14 mouse cellular contexts compared by ENCODE assay signal in genomic region chr2:131502561-131502960, GRCm38 (mm10). TPM values are rescaled to one million over a fixed set of nuclear protein-coding genes. Genes with fewer than 3 reads are reported as not detected.
DNase-seq lines count a peak whose midpoint lies in the region; ATAC-seq and TF ChIP-seq lines count a peak whose summit lies in the region.
"Had no signal": no experiment of that assay in that cellular context is flagged by ENCODE, and none has a peak within 500 bp of the region (broad histone marks: within the 10 kb centered on the region; RNA-seq: fewer than 3 reads in every experiment).

No protein-coding gene starts in this region.

- peak overlapping the region; percentile 92 for H3K27ac ChIP-seq in gastrocnemius, adult 2 months
- 0 out of 2 replicates have a peak overlapping the region, but pooled peaks have one; percentile 12 for H3K27ac ChIP-seq in lung, embryonic 15.5 days
- 0 out of 2 replicates have a peak overlapping the region, but pooled peaks have one; percentile 39 for H3K27ac ChIP-seq in embryonic facial prominence, embryonic 13.5 days
- H3K27ac ChIP-seq: liver, embryonic 15.5 days had no signal

- no peaks in the 10 kb centered on the region for H3K36me3 ChIP-seq in lung, embryonic 15.5 days
- no peaks in the 10 kb centered on the region for H3K36me3 ChIP-seq in embryonic facial prominence, embryonic 13.5 days

- peak; percentile 43 for DNase-seq in gastrocnemius, adult 2 months
- no peak for DNase-seq in gastrocnemius, postnatal 14 days
- DNase-seq in lung, postnatal 14 days = no peak
- DNase-seq in left cerebral cortex, postnatal 25 days (ENCODE audit: low spot score in 2 of 2) = no peak
- DNase-seq: gastrocnemius, postnatal 36 days; heart, postnatal 14 days; retina, postnatal 1 day; thymus, postnatal 14 days had no signal

- WGBS in lung, embryonic 15.5 days = 60% methylated on average over 5 of the region's 5 CpGs
- WGBS in embryonic facial prominence, embryonic 13.5 days = 64% methylated on average over 5 of the region's 5 CpGs

- peaks cover 37% of the 10 kb centered on the region; the same call in 1 of the 2 replicates for H3K4me1 ChIP-seq in lung, embryonic 15.5 days
- peaks cover 73% of the 10 kb centered on the region for H3K4me1 ChIP-seq in embryonic facial prominence, embryonic 13.5 days

- H3K4me3 ChIP-seq in gastrocnemius, adult 2 months = no peak overlapping the region
- no peak overlapping the region for H3K4me3 ChIP-seq in lung, embryonic 15.5 days
- H3K4me3 ChIP-seq in embryonic facial prominence, embryonic 13.5 days = no peak overlapping the region
- H3K4me3 ChIP-seq: erythroblast, embryonic 14.5 days; liver, embryonic 15.5 days had no signal

- ATAC-seq in lung, embryonic 15.5 days (ENCODE audit: borderline replicate concordance, extremely low read depth, low FRiP score, low TSS enrichment) = no peak
- ATAC-seq in embryonic facial prominence, embryonic 13.5 days (ENCODE audit: insufficient number of reproducible peaks, insufficient read depth, low FRiP score, low TSS enrichment, low read depth) = no peak
- ATAC-seq in megakaryocyte progenitor cell, adult 5-6 weeks (replicated peaks; ENCODE audit: poor library complexity) = peak; percentile 36; the same call in 1 of the 2 replicates

- intact Hi-C loops in gastrocnemius, adult 2 months (cut with DNase I) = no loop called here
- intact Hi-C loops in gastrocnemius, postnatal 14 days (cut with DNase I; ENCODE audit: low total_unique reads) = no loop called here
- intact Hi-C loops in left cerebral cortex, postnatal 25 days (cut with DNase I) = no loop called here

- H3K4me2 ChIP-seq in lung, embryonic 15.5 days = no peak overlapping the region
- H3K4me2 ChIP-seq in embryonic facial prominence, embryonic 13.5 days = no peak overlapping the region
- H3K4me2 ChIP-seq: liver, embryonic 15.5 days had no signal

- no peak overlapping the region for H3K9ac ChIP-seq in lung, embryonic 15.5 days
- no peak overlapping the region for H3K9ac ChIP-seq in embryonic facial prominence, embryonic 13.5 days
- H3K9ac ChIP-seq: liver, embryonic 15.5 days had no signal

- TF ChIP-seq CTCF in gastrocnemius, adult 2 months (IDR thresholded peaks at IDR 0.05) = no peak

- H3K27me3 ChIP-seq in lung, embryonic 15.5 days = no peaks in the 10 kb centered on the region
- H3K27me3 ChIP-seq in embryonic facial prominence, embryonic 13.5 days = no peaks in the 10 kb centered on the region
- H3K27me3 ChIP-seq: CH12.LX; liver, embryonic 15.5 days had no signal

- H3K9me3 ChIP-seq in lung, embryonic 15.5 days = no peaks in the 10 kb centered on the region
- H3K9me3 ChIP-seq in embryonic facial prominence, embryonic 13.5 days = no peaks in the 10 kb centered on the region
- H3K9me3 ChIP-seq: liver, embryonic 15.5 days had no signal

RNA-seq across cellular contexts. Expression of gene Smox, which starts 11.3 kb away (rescaled TPM):
- total RNA-seq in gastrocnemius, adult 2 months (2021) = 100 to 1,000 TPM in 1 of 2 experiments, 10 to 100 TPM in 1; 51.2 to 522 TPM
- 10 to 100 TPM; 24.6 to 40.4 TPM for total RNA-seq in gastrocnemius, postnatal 14 days (2021)
- polyA plus RNA-seq in lung, embryonic 15.5 days (2015; fragmentation: Nextera tagmentation; extraction: Ambion mirVana) = 33.7 and 37.1 TPM in 2 replicates
- polyA plus RNA-seq in embryonic facial prominence, embryonic 13.5 days (2015; fragmentation: Nextera tagmentation; extraction: Ambion mirVana) = 57.2 and 60.2 TPM in 2 replicates
- total RNA-seq in megakaryocyte progenitor cell, adult 5-6 weeks (2015) = 4.6 and 5.7 TPM in 2 replicates
- 7.8 and 8.7 TPM in 2 replicates for total RNA-seq in megakaryocyte progenitor cell, adult 5-6 weeks (2017)
- 10 to 100 TPM; 67.7 to 73.5 TPM for total RNA-seq in left cerebral cortex, postnatal 25 days (2021)

RNA-seq across cellular contexts. Expression of gene Adra1d, which starts 59.5 kb away (rescaled TPM):
- total RNA-seq in gastrocnemius, adult 2 months (2021) = under 1 TPM; 0.54 to 0.73 TPM
- total RNA-seq in gastrocnemius, postnatal 14 days (2021) = 1 to 10 TPM; 2.1 TPM
- 3.4 and 3.9 TPM in 2 replicates for polyA plus RNA-seq in lung, embryonic 15.5 days (2015; fragmentation: Nextera tagmentation; extraction: Ambion mirVana)
- 0.51 and 0.58 TPM in 2 replicates for polyA plus RNA-seq in embryonic facial prominence, embryonic 13.5 days (2015; fragmentation: Nextera tagmentation; extraction: Ambion mirVana)
- not detected in 2 replicates for total RNA-seq in megakaryocyte progenitor cell, adult 5-6 weeks (2015)
- total RNA-seq in megakaryocyte progenitor cell, adult 5-6 weeks (2017) = not detected in 2 replicates
- 10 to 100 TPM; 47.0 to 62.0 TPM for total RNA-seq in left cerebral cortex, postnatal 25 days (2021)
- total RNA-seq: CH12.LX had no signal
- polyA plus RNA-seq: erythroblast, embryonic 14.5 days had no signal

Comparison
In these comparisons a context has a peak if more than half of its experiments do, and no peak if none do; other contexts are left out.
1. H3K27ac ChIP-seq: peak in every context shown above with its lines; median percentile 92 in gastrocnemius, adult 2 months; 39 in embryonic facial prominence, embryonic 13.5 days; 12 in lung, embryonic 15.5 days.
2. RNA of gene Adra1d, which starts 59.5 kb away (total RNA-seq): 47.0 to 62.0 TPM in left cerebral cortex, postnatal 25 days; 2.1 TPM in gastrocnemius, postnatal 14 days, 0.54 to 0.73 TPM in gastrocnemius, adult 2 months and not detected in megakaryocyte progenitor cell, adult 5-6 weeks; every median in the first group is over 10 times any median in the second.